Mouse (Mus musculus) activated CD4-positive, CD25-positive, alpha-beta regulatory T cell, adult 4 months (primary cell): ENCODE measurements around the gene Stxbp6. TPM values are rescaled to one million over a fixed set of nuclear protein-coding genes. Genes with fewer than 3 reads are reported as not detected.
"Not testable (repeated sequence)": the region's sequence is repeated elsewhere in the genome, so short reads cannot be mapped to it uniquely, and the experiment has no call there.

ENCODE experiments used
- ATAC-seq: one replicate; pipeline ENCODE4 v1.8.0; 2017
- polyA plus RNA-seq, 2 experiments: library from polyadenylated mRNA; unstranded; fragments of 100-300 nt; shearing (Covaris generic); gene quantifications; one replicate each; pipeline ENCODE4 v1.2.1; 2017

Gene Stxbp6
- polyA plus RNA-seq, 2 experiments from 2014 or later = not detected

- no peak for ATAC-seq
Measured at GRCm38 (mm10) chr12:45053319-45053718, 21.2 kb downstream of the Stxbp6 start.

- ATAC-seq = no peak
Measured at GRCm38 (mm10) chr12:45052860-45053259, 21.6 kb downstream of the Stxbp6 start.

GRCm38 (mm10) chr12:45049894-45050293, 24.6 kb downstream of the Stxbp6 start:
- no peak for ATAC-seq

- not testable (repeated sequence) for ATAC-seq
Measured at GRCm38 (mm10) chr12:45047711-45048110, 26.8 kb downstream of the Stxbp6 start.

- ATAC-seq = no peak
Measured at GRCm38 (mm10) chr12:45047172-45047571, 27.3 kb downstream of the Stxbp6 start.

GRCm38 (mm10) chr12:45044581-45044980, 29.9 kb downstream of the Stxbp6 start:
- no peak for ATAC-seq

- no peak for ATAC-seq
Measured at GRCm38 (mm10) chr12:45042591-45043091, 31.9 kb downstream of the Stxbp6 start.

- no peak for ATAC-seq
Measured at GRCm38 (mm10) chr12:45037496-45037895, 37.0 kb downstream of the Stxbp6 start.

GRCm38 (mm10) chr12:45037091-45037490, 37.4 kb downstream of the Stxbp6 start:
- ATAC-seq = no peak

- ATAC-seq = no peak
Measured at GRCm38 (mm10) chr12:45030681-45031080, 43.8 kb downstream of the Stxbp6 start.

- ATAC-seq = no peak
Measured at GRCm38 (mm10) chr12:45026347-45026746, 48.2 kb downstream of the Stxbp6 start.

GRCm38 (mm10) chr12:45020018-45020417, 54.5 kb downstream of the Stxbp6 start:
- ATAC-seq = no peak

GRCm38 (mm10) chr12:45019059-45019822, 55.3 kb downstream of the Stxbp6 start:
- no peak for ATAC-seq

- ATAC-seq = no peak
Measured at GRCm38 (mm10) chr12:45013246-45013756, 61.2 kb downstream of the Stxbp6 start.

GRCm38 (mm10) chr12:45011436-45012089, 62.9 kb downstream of the Stxbp6 start:
- ATAC-seq = no peak

- ATAC-seq = no peak
Measured at GRCm38 (mm10) chr12:45011006-45011405, 63.5 kb downstream of the Stxbp6 start.

- no peak for ATAC-seq
Measured at GRCm38 (mm10) chr12:45009984-45010611, 64.4 kb downstream of the Stxbp6 start.

GRCm38 (mm10) chr12:45006569-45006968, 67.9 kb downstream of the Stxbp6 start:
- ATAC-seq = no peak

- no peak for ATAC-seq
Measured at GRCm38 (mm10) chr12:45006049-45006448, 68.5 kb downstream of the Stxbp6 start.

- ATAC-seq = no peak
Measured at GRCm38 (mm10) chr12:45001996-45002395, 72.5 kb downstream of the Stxbp6 start.

GRCm38 (mm10) chr12:44997422-44997821, 77.1 kb downstream of the Stxbp6 start:
- ATAC-seq = no peak

- no peak for ATAC-seq
Measured at GRCm38 (mm10) chr12:44996897-44997296, 77.6 kb downstream of the Stxbp6 start.

GRCm38 (mm10) chr12:44996274-44996673, 78.2 kb downstream of the Stxbp6 start:
- ATAC-seq = no peak
